Mouse (Mus musculus) layer of hippocampus, adult 9-10 months (tissue): ENCODE measurements around the gene Lipe.

ENCODE experiments used
- DNase-seq: peaks from one replicate; pipeline ENCODE4 v3.0.0; 2022; ENCODE audit warnings: low spot score

The Lipe gene

GRCm38 (mm10) chr7:25363151-25363550, 35.4 kb downstream of the Lipe start:
- no peak for DNase-seq

- DNase-seq: no peak
These were observed 39.7 kb downstream of the Lipe start for GRCm38 (mm10) chr7:25358721-25359206.

- no peak for DNase-seq
These were observed 49.6 kb downstream of the Lipe start for GRCm38 (mm10) chr7:25348861-25349260.

GRCm38 (mm10) chr7:25341000-25341784, 57.3 kb downstream of the Lipe start:
- DNase-seq: peak; percentile 26

GRCm38 (mm10) chr7:25339329-25339728, 59.2 kb downstream of the Lipe start:
- no peak for DNase-seq

GRCm38 (mm10) chr7:25334472-25334871, 64.0 kb downstream of the Lipe start:
- no peak for DNase-seq

- DNase-seq: peak; percentile 50
These were observed 64.8 kb downstream of the Lipe start for GRCm38 (mm10) chr7:25333596-25334307.
